Mouse (Mus musculus): ENCODE data around the gene Slc25a4. TPM values are rescaled to one million over a fixed set of nuclear protein-coding genes. Genes with fewer than 3 reads are reported as not detected.
A peak's percentile ranks its signal among the peaks of the same experiment; 100 is the strongest.

Gene Slc25a4
- total and polyA plus RNA-seq, 2 experiments from 2014 or later, result 1,005 to 1,140 TPM

- TF ChIP-seq CTCF (IDR thresholded peaks at IDR 0.05), result no peak
- no peaks in the 10 kb centered on the region for H3K27me3 ChIP-seq (ENCODE audit: insufficient read depth, low read length)
- ATAC-seq (ENCODE audit: low FRiP score), result no peak
These were observed 37.4 kb downstream of the Slc25a4 start for GRCm38 (mm10) chr8:46173651-46174050.

GRCm38 (mm10) chr8:46163870-46164190 lies 47.3 kb downstream of the Slc25a4 start:
- H3K4me1 ChIP-seq (ENCODE audit: insufficient read depth, low read length), result peaks cover 4% of the 10 kb centered on the region
- no peaks in the 10 kb centered on the region for H3K9me3 ChIP-seq (ENCODE audit: low read length)
- 0% methylated on average over 21 of the region's 25 CpGs for WGBS
- no peaks in the 10 kb centered on the region for H3K27me3 ChIP-seq (ENCODE audit: insufficient read depth, low read length)
- H3K27ac ChIP-seq (ENCODE audit: low read depth, low read length), result peak overlapping the region; percentile 88
- TF ChIP-seq CTCF (IDR thresholded peaks at IDR 0.05), result no peak
- peak overlapping the region; percentile 74 for H3K4me3 ChIP-seq (ENCODE audit: low read depth, low read length)
- DNase-seq (ENCODE audit: low spot score) (no peak), ATAC-seq (ENCODE audit: low FRiP score) (no peak)
- peak overlapping the region; percentile 80 for H3K9ac ChIP-seq (replicated peaks; ENCODE audit: low read length, poor library complexity, severe bottlenecking)
- peak overlapping the region; percentile 73 for H3K4me2 ChIP-seq (ENCODE audit: low read depth, low read length, poor library complexity, severe bottlenecking)
- H3K36me3 ChIP-seq (ENCODE audit: insufficient read depth, low read length), result no peaks in the 10 kb centered on the region

More at GRCm38 (mm10) chr8:46173651-46174050, 37.4 kb downstream of the Slc25a4 start:
- Histone ChIP-seq H3K4me3 (ENCODE audit: low read depth, low read length) (no peak overlapping the region), H3K9ac (replicated peaks; ENCODE audit: low read length, poor library complexity, severe bottlenecking) (no peak overlapping the region), H3K4me2 (ENCODE audit: low read depth, low read length, poor library complexity, severe bottlenecking) (no peak overlapping the region), H3K4me1 (ENCODE audit: insufficient read depth, low read length) (no peaks in the 10 kb centered on the region), H3K27ac (ENCODE audit: low read depth, low read length) (no peak overlapping the region), H3K36me3 (ENCODE audit: insufficient read depth, low read length) (peaks cover 5% of the 10 kb centered on the region), H3K9me3 (ENCODE audit: low read length) (no peaks in the 10 kb centered on the region)
- WGBS, result 71% methylated on average over 2 of the region's 2 CpGs
- DNase-seq (ENCODE audit: low spot score), result no peak

GRCm38 (mm10) chr8:46162953-46163869 lies 47.9 kb downstream of the Slc25a4 start:
- H3K9me3 ChIP-seq (ENCODE audit: low read length), result no peaks in the 10 kb centered on the region
- peak overlapping the region; percentile 80 for H3K9ac ChIP-seq (replicated peaks; ENCODE audit: low read length, poor library complexity, severe bottlenecking)
- peak overlapping the region; percentile 73 for H3K4me2 ChIP-seq (ENCODE audit: low read depth, low read length, poor library complexity, severe bottlenecking)
- WGBS, result 2% methylated on average over 62 of the region's 77 CpGs
- H3K4me1 ChIP-seq (ENCODE audit: insufficient read depth, low read length), result peaks cover 4% of the 10 kb centered on the region
- H3K36me3 ChIP-seq (ENCODE audit: insufficient read depth, low read length), result no peaks in the 10 kb centered on the region
- ATAC-seq (ENCODE audit: low FRiP score), result peak; percentile 97
- DNase-seq (ENCODE audit: low spot score), result peak; percentile 96
- no peak for TF ChIP-seq CTCF (IDR thresholded peaks at IDR 0.05)
- peak overlapping the region; percentile 88 for H3K27ac ChIP-seq (ENCODE audit: low read depth, low read length)
- H3K27me3 ChIP-seq (ENCODE audit: insufficient read depth, low read length), result no peaks in the 10 kb centered on the region
- peak overlapping the region; percentile 74 for H3K4me3 ChIP-seq (ENCODE audit: low read depth, low read length)

Small RNA genes lying within 50 kb of the gene (microRNA-seq; reads per million reads assigned to microRNA genes)
- not detected for gene Gm23812 (ENCODE audit: borderline number of aligned reads)

Other genes starting within 250 kb of the Slc25a4 start
- gene 1700029J07Rik, start 236.0 kb downstream of the Slc25a4 start, total RNA-seq (2014; rRNA removed), result 1.9 and 3.4 TPM in 2 replicates
- 3.9 and 5.1 TPM in 2 replicates for gene 1700029J07Rik, start 236.0 kb downstream of the Slc25a4 start, polyA plus RNA-seq (2015; fragmentation: Nextera tagmentation; extraction: Ambion mirVana)
- 26.9 and 44.6 TPM in 2 replicates for gene Ufsp2, start 235.8 kb downstream of the Slc25a4 start, total RNA-seq (2014; rRNA removed)
- gene Ufsp2, start 235.8 kb downstream of the Slc25a4 start, polyA plus RNA-seq (2015; fragmentation: Nextera tagmentation; extraction: Ambion mirVana), result 51.9 and 56.9 TPM in 2 replicates
- 0.27 and 1.0 TPM in 2 replicates for gene Lrp2bp, start 212.0 kb downstream of the Slc25a4 start, total RNA-seq (2014; rRNA removed)
- 0.17 and 0.35 TPM in 2 replicates for gene Lrp2bp, start 212.0 kb downstream of the Slc25a4 start, polyA plus RNA-seq (2015; fragmentation: Nextera tagmentation; extraction: Ambion mirVana)
- gene Ankrd37, start 205.6 kb downstream of the Slc25a4 start, total RNA-seq (2014; rRNA removed), result 4.3 and 13.8 TPM in 2 replicates
- gene Ankrd37, start 205.6 kb downstream of the Slc25a4 start, polyA plus RNA-seq (2015; fragmentation: Nextera tagmentation; extraction: Ambion mirVana), result 13.4 and 15.4 TPM in 2 replicates
- gene Cfap97, start 59.5 kb downstream of the Slc25a4 start, total RNA-seq (2014; rRNA removed), result 17.7 and 20.8 TPM in 2 replicates
- 27.6 and 32.1 TPM in 2 replicates for gene Cfap97, start 59.5 kb downstream of the Slc25a4 start, polyA plus RNA-seq (2015; fragmentation: Nextera tagmentation; extraction: Ambion mirVana)
- gene Snx25, start 59.1 kb downstream of the Slc25a4 start, total RNA-seq (2014; rRNA removed), result 42.9 and 50.3 TPM in 2 replicates
- 8.7 and 10.5 TPM in 2 replicates for gene Snx25, start 59.1 kb downstream of the Slc25a4 start, polyA plus RNA-seq (2015; fragmentation: Nextera tagmentation; extraction: Ambion mirVana)
- gene Helt, start 83.4 kb upstream of the Slc25a4 start, total RNA-seq (2014; rRNA removed), result 0.27 TPM in 1 of 2 replicates, not detected in the other
- 0.26 and 0.28 TPM in 2 replicates for gene Helt, start 83.4 kb upstream of the Slc25a4 start, polyA plus RNA-seq (2015; fragmentation: Nextera tagmentation; extraction: Ambion mirVana)

All from midbrain, postnatal 0 days (tissue).